Mouse (Mus musculus) neural tube, embryonic 11.5 days (tissue): ENCODE measurements around the gene Snx22. TPM values are rescaled to one million over a fixed set of nuclear protein-coding genes. Genes with fewer than 3 reads are reported as not detected.
A peak's percentile ranks its signal among the peaks of the same experiment; 100 is the strongest.

ENCODE experiments used
- ATAC-seq: fragments of 200-750 bp; cut with Nextera tagmentation; 2 replicates; pipeline ENCODE4 v1.8.0; 2017; ENCODE audit warnings: moderate number of reproducible peaks, mild to moderate bottlenecking, moderate TSS enrichment, moderate library complexity; ENCODE audit not compliant: insufficient read depth, low FRiP score, low TSS enrichment
- DNase-seq: peaks from one replicate; pipeline ENCODE4 v3.0.0-alpha.2; 2015; ENCODE audit warnings: low spot score
- H3K27ac ChIP-seq: fragments of 300-500 bp; sonication (generic); 2 replicates; pipeline ENCODE4 v1.5.1; 2014; ENCODE audit warnings: low read depth, mild to moderate bottlenecking, low read length
- H3K27me3 ChIP-seq: fragments of 300-500 bp; sonication (generic); 2 replicates; pipeline ENCODE4 v1.6.1; 2014; ENCODE audit warnings: mild to moderate bottlenecking, low read length, mixed read lengths; ENCODE audit not compliant: control insufficient read depth, insufficient read depth
- H3K36me3 ChIP-seq: fragments of 300-500 bp; sonication (generic); 2 replicates; pipeline ENCODE4 v1.6.1; 2014; ENCODE audit warnings: mild to moderate bottlenecking, low read length, moderate library complexity, mixed read lengths; ENCODE audit not compliant: control insufficient read depth, insufficient read depth
- H3K4me1 ChIP-seq: fragments of 300-500 bp; sonication (generic); 2 replicates; pipeline ENCODE4 v1.6.1; 2014; ENCODE audit warnings: low read length, mixed read lengths; ENCODE audit not compliant: control insufficient read depth, insufficient read depth
- H3K4me2 ChIP-seq: fragments of 300-500 bp; sonication (generic); 2 replicates; pipeline ENCODE4 v1.6.1; 2014; ENCODE audit warnings: low read depth, mild to moderate bottlenecking, moderate library complexity
- H3K4me3 ChIP-seq: fragments of 300-500 bp; sonication (generic); 2 replicates; pipeline ENCODE4 v1.5.1; 2014; ENCODE audit warnings: low read depth, low read length
- H3K9ac ChIP-seq: fragments of 300-500 bp; sonication (generic); 2 replicates; pipeline ENCODE4 v1.6.1; 2014; ENCODE audit warnings: mild to moderate bottlenecking, low read length
- H3K9me3 ChIP-seq: fragments of 300-500 bp; sonication (generic); 2 replicates; pipeline ENCODE4 v1.6.1; 2016; ENCODE audit warnings: low read length; ENCODE audit not compliant: control insufficient read depth
- WGBS: fragments of 180-500 bp; shearing (Covaris S2); extraction: QIAGEN DNeasy Blood & Tissue Kit; methylation state at CpG from one replicate; pipeline ENCODE4 v1.1.7; 2014; 5-methylcytosine and 5-hydroxymethylcytosine counted together
- polyA plus RNA-seq: library from polyadenylated mRNA; unstranded; fragments of >200 nt; fragmentation: Nextera tagmentation; extraction: Ambion mirVana; gene quantifications from 2 replicates; pipeline ENCODE4 v1.2.1, GENCODE M21; 2014

Gene Snx22
- polyA plus RNA-seq: 3.4 and 4.9 TPM in 2 replicates

GRCm38 (mm10) chr9:66069583-66069982, at the start of gene Snx22:
Gene Snx22, minus strand, starts transcription at chr9:66069719.
- Histone ChIP-seq H3K9me3 (no peaks in the 10 kb centered on the region), H3K4me3 (peak within 1 kb of the TSS; percentile 45), H3K27me3 (peaks cover 26% of the 10 kb centered on the region), H3K4me1 (no peaks in the 10 kb centered on the region), H3K9ac (peak within 1 kb of the TSS; percentile 47), H3K36me3 (peaks cover 10% of the 10 kb centered on the region), H3K27ac (no peak within 1 kb of the TSS), H3K4me2 (peak within 1 kb of the TSS; percentile 85)
- peak; percentile 83 for DNase-seq
- WGBS: 0% methylated on average over 22 of the region's 22 CpGs
- ATAC-seq: peak; percentile 53; the same call in 1 of the 2 replicates

- H3K4me1 ChIP-seq: no peaks in the 10 kb centered on the region
- H3K27me3 ChIP-seq: no peaks in the 10 kb centered on the region
- no peak overlapping the region for H3K9ac ChIP-seq
- no peaks in the 10 kb centered on the region for H3K9me3 ChIP-seq
- no peaks in the 10 kb centered on the region for H3K36me3 ChIP-seq
- no peak overlapping the region for H3K4me3 ChIP-seq
- H3K4me2 ChIP-seq: no peak overlapping the region
- DNase-seq (no peak), ATAC-seq (no peak)
- 67% methylated on average over 8 of the region's 8 CpGs for WGBS
- no peak overlapping the region for H3K27ac ChIP-seq
Observed at GRCm38 (mm10) chr9:66116890-66117289, 47.4 kb upstream of the Snx22 start.

- no peaks in the 10 kb centered on the region for H3K36me3 ChIP-seq
- no peak overlapping the region for H3K4me3 ChIP-seq
- H3K9me3 ChIP-seq: no peaks in the 10 kb centered on the region
- DNase-seq (no peak), ATAC-seq (no peak)
- no peaks in the 10 kb centered on the region for H3K4me1 ChIP-seq
- no peaks in the 10 kb centered on the region for H3K27me3 ChIP-seq
- no peak overlapping the region for H3K9ac ChIP-seq
- no peak overlapping the region for H3K27ac ChIP-seq
- H3K4me2 ChIP-seq: no peak overlapping the region
- WGBS: 96% methylated on average over 3 of the region's 3 CpGs
Observed at GRCm38 (mm10) chr9:66114341-66114740, 44.8 kb upstream of the Snx22 start.

GRCm38 (mm10) chr9:66110611-66111379, 41.3 kb upstream of the Snx22 start:
- no peaks in the 10 kb centered on the region for H3K9me3 ChIP-seq
- 61% methylated on average over 8 of the region's 8 CpGs for WGBS
- H3K4me1 ChIP-seq: no peaks in the 10 kb centered on the region
- H3K36me3 ChIP-seq: no peaks in the 10 kb centered on the region
- ATAC-seq (no peak), DNase-seq (no peak)
- H3K9ac ChIP-seq: no peak overlapping the region
- no peak overlapping the region for H3K4me3 ChIP-seq
- no peaks in the 10 kb centered on the region for H3K27me3 ChIP-seq
- no peak overlapping the region for H3K27ac ChIP-seq
- no peak overlapping the region for H3K4me2 ChIP-seq

DNA sequence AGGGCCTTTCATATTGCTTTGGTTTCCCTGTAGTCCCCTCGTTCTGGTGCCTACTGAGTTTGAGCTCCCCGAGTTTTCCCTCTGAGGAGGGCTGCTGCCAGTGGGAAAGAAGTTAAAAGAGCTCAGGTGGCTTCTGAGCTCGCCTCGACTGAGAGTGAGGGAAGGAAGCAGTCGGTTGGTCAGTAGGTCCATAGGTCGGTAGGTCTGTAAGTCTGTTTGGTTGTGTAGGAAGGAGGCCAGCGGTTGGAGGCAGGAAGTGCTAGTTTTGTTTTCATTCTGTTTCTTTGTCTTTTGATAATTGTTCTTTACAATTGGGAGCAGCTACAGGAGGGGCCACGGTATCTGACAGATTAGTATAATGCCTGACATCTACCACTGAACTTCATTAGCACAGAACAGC, 40.6 kb upstream of the Snx22 start:
- Histone ChIP-seq H3K9me3 (no peaks in the 10 kb centered on the region), H3K27me3 (no peaks in the 10 kb centered on the region), H3K27ac (no peak overlapping the region), H3K36me3 (no peaks in the 10 kb centered on the region), H3K9ac (no peak overlapping the region), H3K4me3 (no peak overlapping the region), H3K4me2 (no peak overlapping the region), H3K4me1 (no peaks in the 10 kb centered on the region)
- 69% methylated on average over 8 of the region's 8 CpGs for WGBS
- no peak for DNase-seq
- no peak for ATAC-seq

DNA sequence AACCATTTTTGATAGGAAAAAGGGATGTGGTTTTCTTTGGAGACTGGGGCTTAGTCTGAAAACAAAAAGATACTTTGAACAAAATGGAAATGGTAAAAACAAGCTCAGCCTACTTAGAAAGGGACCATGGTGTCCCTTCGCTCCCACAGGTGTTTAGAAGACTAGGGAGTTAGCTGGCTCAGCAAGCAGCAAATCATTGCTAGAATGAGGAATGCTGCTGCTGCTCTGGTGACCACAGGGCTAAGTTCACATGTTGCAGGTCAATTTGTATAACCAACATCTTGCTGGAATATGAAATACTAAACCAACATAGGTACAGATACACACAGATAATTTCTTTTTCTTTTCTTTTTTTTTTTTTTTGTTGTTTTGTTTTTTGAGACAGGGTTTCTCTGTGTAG, 40.1 kb upstream of the Snx22 start:
- no peaks in the 10 kb centered on the region for H3K27me3 ChIP-seq
- H3K4me1 ChIP-seq: no peaks in the 10 kb centered on the region
- no peak overlapping the region for H3K4me3 ChIP-seq
- DNase-seq (no peak), ATAC-seq (no peak)
- H3K36me3 ChIP-seq: no peaks in the 10 kb centered on the region
- H3K9me3 ChIP-seq: no peaks in the 10 kb centered on the region
- no peak overlapping the region for H3K9ac ChIP-seq
- WGBS: 95% methylated on average over 1 of the region's 1 CpGs
- H3K27ac ChIP-seq: no peak overlapping the region
- no peak overlapping the region for H3K4me2 ChIP-seq

- ATAC-seq (no peak), DNase-seq (no peak)
- H3K9ac ChIP-seq: no peak overlapping the region
- no peak overlapping the region for H3K4me2 ChIP-seq
- no peaks in the 10 kb centered on the region for H3K27me3 ChIP-seq
- WGBS: 91% methylated on average over 8 of the region's 8 CpGs
- no peak overlapping the region for H3K27ac ChIP-seq
- no peaks in the 10 kb centered on the region for H3K4me1 ChIP-seq
- H3K4me3 ChIP-seq: no peak overlapping the region
- H3K36me3 ChIP-seq: peaks cover 3% of the 10 kb centered on the region; the same call in 1 of the 2 replicates
- H3K9me3 ChIP-seq: no peaks in the 10 kb centered on the region
Observed at GRCm38 (mm10) chr9:66105168-66105567, 35.6 kb upstream of the Snx22 start.

DNA sequence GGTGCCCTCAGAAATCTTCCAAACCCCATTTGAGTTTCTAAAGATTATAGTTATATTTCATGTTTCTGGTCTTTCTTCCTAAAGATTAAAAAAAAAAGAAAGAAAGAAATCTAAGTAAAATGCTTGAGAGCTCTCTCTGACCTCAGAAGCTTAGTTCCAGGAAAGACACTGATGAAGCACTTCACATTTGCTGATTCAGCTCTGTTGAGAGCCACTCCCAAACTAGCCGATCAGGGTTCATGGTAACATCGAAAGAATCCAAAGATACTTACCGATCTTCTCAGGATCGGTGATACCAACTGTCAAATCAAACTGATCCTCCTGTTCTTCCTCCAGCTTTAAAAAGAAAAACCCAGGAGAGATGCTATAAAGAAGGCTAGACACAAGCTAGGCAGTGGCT, 35.1 kb upstream of the Snx22 start:
- no peak overlapping the region for H3K4me3 ChIP-seq
- WGBS: 96% methylated on average over 4 of the region's 4 CpGs
- no peak overlapping the region for H3K9ac ChIP-seq

DNA sequence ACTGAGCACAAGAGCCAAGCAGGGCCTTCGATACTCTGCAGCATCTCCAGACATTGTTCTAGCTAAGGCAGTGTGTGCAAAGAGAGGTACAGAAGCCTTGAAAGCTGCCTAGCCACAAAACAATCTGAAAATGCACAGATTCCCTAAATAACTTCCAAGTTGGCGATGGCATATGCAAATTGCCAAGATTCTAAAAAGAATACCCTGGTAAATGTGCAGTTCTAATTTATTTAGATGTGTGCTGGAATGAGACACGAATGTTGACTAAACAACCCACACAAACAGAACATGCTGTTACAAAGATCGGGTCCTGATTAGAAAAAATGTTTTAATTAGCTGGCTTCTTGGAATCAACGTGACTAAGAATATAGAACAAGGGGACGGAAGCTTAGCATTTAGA, 33.1 kb upstream of the Snx22 start:
- Histone ChIP-seq H3K27me3 (no peaks in the 10 kb centered on the region), H3K9me3 (no peaks in the 10 kb centered on the region), H3K9ac (no peak overlapping the region), H3K4me3 (no peak overlapping the region), H3K4me1 (no peaks in the 10 kb centered on the region), H3K27ac (no peak overlapping the region), H3K4me2 (no peak overlapping the region), H3K36me3 (peaks cover 3% of the 10 kb centered on the region; the same call in 1 of the 2 replicates)
- DNase-seq (no peak), ATAC-seq (no peak)
- 96% methylated on average over 6 of the region's 6 CpGs for WGBS

More for the DNA sequence above, 35.1 kb upstream of the Snx22 start:
- no peak for ATAC-seq
- no peaks in the 10 kb centered on the region for H3K4me1 ChIP-seq
- H3K9me3 ChIP-seq: no peaks in the 10 kb centered on the region
- peaks cover 3% of the 10 kb centered on the region; the same call in 1 of the 2 replicates for H3K36me3 ChIP-seq
- H3K4me2 ChIP-seq: no peak overlapping the region
- H3K27ac ChIP-seq: no peak overlapping the region
- H3K27me3 ChIP-seq: no peaks in the 10 kb centered on the region
- no peak for DNase-seq
